ENCODE assay signal across 32 mouse cellular contexts in the genomic region with DNA sequence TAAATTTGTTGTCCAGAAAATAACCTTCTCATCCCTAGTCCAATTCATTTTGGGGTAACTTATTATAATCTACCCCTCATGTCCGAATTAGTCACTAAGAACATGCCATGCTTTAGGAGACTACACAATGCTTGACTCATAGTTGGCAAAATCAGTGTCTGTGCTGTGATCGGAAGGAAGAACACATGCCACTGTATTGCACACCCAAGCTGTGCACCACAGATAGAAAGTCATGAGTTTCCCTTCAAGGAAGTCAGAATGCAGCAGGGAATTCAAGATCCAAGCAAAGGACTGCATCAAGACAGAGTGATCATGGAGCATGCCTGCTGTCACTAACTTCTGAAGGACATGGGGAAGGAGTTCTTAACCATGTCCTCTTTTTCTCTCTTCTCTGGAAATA. TPM values are rescaled to one million over a fixed set of nuclear protein-coding genes. Genes with fewer than 3 reads are reported as not detected.
A peak's percentile ranks its signal among the peaks of the same experiment; 100 is the strongest.
DNase-seq lines count a peak whose midpoint lies in the region; ATAC-seq lines count a peak whose summit lies in the region.
"Had no signal": no experiment of that assay in that cellular context is flagged by ENCODE, and none has a peak within 500 bp of the region (broad histone marks: within the 10 kb centered on the region; RNA-seq: fewer than 3 reads in every experiment).

No protein-coding gene starts in this region.

- H3K27ac ChIP-seq in neural tube, embryonic 15.5 days (replicated peaks), result no peak overlapping the region
- H3K27ac ChIP-seq: embryonic facial prominence, embryonic 13.5 days; embryonic facial prominence, embryonic 15.5 days; forebrain, embryonic 10.5 days; forebrain, embryonic 12.5 days had no signal

- no peaks in the 10 kb centered on the region for H3K36me3 ChIP-seq in neural tube, embryonic 15.5 days
- H3K36me3 ChIP-seq: embryonic facial prominence, embryonic 13.5 days; embryonic facial prominence, embryonic 15.5 days; forebrain, embryonic 10.5 days; forebrain, embryonic 12.5 days had no signal

- 86% methylated on average over 2 of the region's 2 CpGs for WGBS in neural tube, embryonic 15.5 days

- H3K4me2 ChIP-seq in neural tube, embryonic 15.5 days, result no peak overlapping the region
- H3K4me2 ChIP-seq: embryonic facial prominence, embryonic 13.5 days; embryonic facial prominence, embryonic 15.5 days; forebrain, embryonic 12.5 days had no signal

- ATAC-seq in neural tube, embryonic 15.5 days (ENCODE audit: low FRiP score), result no peak
- ATAC-seq: activated CD4-positive, CD25-positive, alpha-beta regulatory T cell, adult 4 months; forebrain, embryonic 14.5 days; forebrain, embryonic 16.5 days; Patski had no signal

- H3K9me3 ChIP-seq in neural tube, embryonic 15.5 days (replicated peaks), result no peaks in the 10 kb centered on the region
- H3K9me3 ChIP-seq: embryonic facial prominence, embryonic 13.5 days; embryonic facial prominence, embryonic 15.5 days; forebrain, embryonic 10.5 days; forebrain, embryonic 12.5 days had no signal

- peak; percentile 18 for DNase-seq in layer of hippocampus, adult 11-12 months (ENCODE audit: low spot score)
- DNase-seq in layer of hippocampus, postnatal 14 days (ENCODE audit: low spot score in 2 of 2), result no peak
- DNase-seq in layer of hippocampus, adult 9-11 months, result peak; percentile 53
- DNase-seq in layer of hippocampus, adult 9-10 months (ENCODE audit: low spot score), result no peak
- peak; percentile 49 for DNase-seq in 416B (ENCODE audit: low read depth)
- peak; percentile 17 for DNase-seq in telencephalon, adult 2 months (ENCODE audit: low read depth, low spot score)
- DNase-seq in thymus, postnatal 14 days, result no peak
- DNase-seq: adrenal gland, adult 8-10 months; cerebellum, adult 11 months; cerebellum, adult 8-10 months; cerebellum, adult 9-11 months; cerebellum, postnatal 14 days; cerebellum, postnatal 36 days had no signal

- H3K9ac ChIP-seq in neural tube, embryonic 15.5 days (replicated peaks), result no peak overlapping the region
- H3K9ac ChIP-seq: embryonic facial prominence, embryonic 13.5 days; embryonic facial prominence, embryonic 15.5 days; forebrain, embryonic 12.5 days had no signal

- no peaks in the 10 kb centered on the region for H3K4me1 ChIP-seq in neural tube, embryonic 15.5 days
- H3K4me1 ChIP-seq: embryonic facial prominence, embryonic 13.5 days; embryonic facial prominence, embryonic 15.5 days; forebrain, embryonic 12.5 days had no signal

- no peak overlapping the region for H3K4me3 ChIP-seq in neural tube, embryonic 15.5 days (replicated peaks)
- H3K4me3 ChIP-seq: embryonic facial prominence, embryonic 13.5 days; embryonic facial prominence, embryonic 15.5 days; erythroblast, embryonic 14.5 days; forebrain, embryonic 10.5 days; forebrain, embryonic 12.5 days had no signal

- no peaks in the 10 kb centered on the region for H3K27me3 ChIP-seq in neural tube, embryonic 15.5 days (replicated peaks)
- H3K27me3 ChIP-seq: embryonic facial prominence, embryonic 13.5 days; embryonic facial prominence, embryonic 15.5 days; forebrain, embryonic 12.5 days; Patski had no signal

RNA-seq across cellular contexts. Expression of gene Havcr2, which starts 33.9 kb away (rescaled TPM):
- total RNA-seq in layer of hippocampus, postnatal 14 days (2021), result 1 to 10 TPM; 2.0 to 2.2 TPM
- 0.29 and 0.36 TPM in 2 replicates for polyA plus RNA-seq in neural tube, embryonic 15.5 days (2015; fragmentation: Nextera tagmentation; extraction: Ambion mirVana)
- total RNA-seq: ES-E14 had no signal
- polyA plus RNA-seq: embryonic facial prominence, embryonic 11.5 days; embryonic facial prominence, embryonic 13.5 days; erythroblast, embryonic 14.5 days; forebrain, embryonic 10.5 days; forebrain, embryonic 12.5 days; Patski had no signal

RNA-seq across cellular contexts. Expression of gene Gm12169, which starts 35.4 kb away (rescaled TPM):
- not detected for total RNA-seq in layer of hippocampus, postnatal 14 days (2021)
- not detected in 2 replicates for polyA plus RNA-seq in neural tube, embryonic 15.5 days (2015; fragmentation: Nextera tagmentation; extraction: Ambion mirVana)
- total RNA-seq: adrenal gland, adult 18-20 months; adrenal gland, adult 8-10 months; adrenal gland, postnatal 14 days; adrenal gland, postnatal 36 days; common myeloid progenitor, adult 5-6 weeks; ES-E14; MEL had no signal
- polyA plus RNA-seq: brain, embryonic 14.5 days; C2C12; embryonic facial prominence, embryonic 11.5 days; embryonic facial prominence, embryonic 13.5 days; embryonic facial prominence, embryonic 15.5 days; erythroblast, embryonic 14.5 days; forebrain, embryonic 10.5 days; forebrain, embryonic 12.5 days; forebrain, embryonic 14.5 days; forebrain, embryonic 16.5 days; Patski had no signal

RNA-seq across cellular contexts. Expression of gene Med7, which starts 51.9 kb away (rescaled TPM):
- 10 to 100 TPM; 35.5 to 36.8 TPM for total RNA-seq in layer of hippocampus, postnatal 14 days (2021)
- 64.0 and 66.6 TPM in 2 replicates for polyA plus RNA-seq in neural tube, embryonic 15.5 days (2015; fragmentation: Nextera tagmentation; extraction: Ambion mirVana)

Comparison
In these comparisons a context has a peak if more than half of its experiments do, and no peak if none do; other contexts are left out.
1. DNase-seq: peak in layer of hippocampus, adult 11-12 months (single experiment), layer of hippocampus, adult 9-11 months (single experiment), 416B (single experiment) and telencephalon, adult 2 months (single experiment); none in layer of hippocampus, postnatal 14 days (0 of 2), layer of hippocampus, adult 9-10 months (single experiment) and thymus, postnatal 14 days (single experiment).